Mouse (Mus musculus) liver, embryonic 14.5 days (tissue): ENCODE measurements around the gene Lama2.

ENCODE experiments used
- CTCF ChIP-seq: IDR thresholded peaks from 2 replicates; pipeline ENCODE4 v1.5.1; 2016; ENCODE audit warnings: antibody characterized with exemption, low read depth, control low read depth
- EP300 ChIP-seq: IDR thresholded peaks from 2 replicates; pipeline ENCODE4 v1.6.1; 2016; ENCODE audit warnings: antibody characterized with exemption, low read depth

DNA sequence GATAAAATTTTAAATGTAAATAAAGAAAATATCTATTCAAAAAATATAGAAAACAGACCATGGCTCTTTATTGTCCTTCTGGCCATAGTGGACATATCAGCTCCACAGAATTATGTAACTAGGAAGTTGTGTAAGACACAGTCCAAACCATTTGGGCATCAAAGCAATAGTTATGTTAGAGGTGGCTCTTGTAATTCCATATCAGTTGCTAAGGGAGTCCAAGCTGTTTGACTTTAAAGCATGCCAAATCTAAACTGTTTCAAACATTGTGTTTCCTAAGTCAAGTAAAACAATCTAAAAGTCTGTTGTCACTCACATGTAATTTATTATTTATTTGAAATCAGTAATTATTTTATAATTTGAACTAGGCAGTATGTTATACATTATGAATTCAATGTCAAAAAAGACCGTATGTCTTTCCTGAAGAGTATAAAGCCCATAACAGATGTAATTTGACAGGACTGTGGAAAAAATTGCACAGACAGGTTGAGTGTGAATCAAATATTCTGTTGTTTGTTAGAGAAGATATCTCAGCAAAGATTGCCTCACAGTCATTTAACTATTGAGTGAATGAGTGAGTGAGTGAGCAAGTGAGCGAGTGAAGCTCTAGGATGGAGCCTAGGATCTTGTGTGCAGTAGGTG is 550.6 kb downstream of the Lama2 start:
- TF ChIP-seq EP300: no peak
- no peak for TF ChIP-seq CTCF
